Mouse (Mus musculus): ENCODE data around the gene Timm8a1. TPM values are rescaled to one million over a fixed set of nuclear protein-coding genes. Genes with fewer than 3 reads are reported as not detected.

The Timm8a1 gene
- polyA plus RNA-seq, 1 experiment from 2014 or later, result 63.4 TPM

DNA sequence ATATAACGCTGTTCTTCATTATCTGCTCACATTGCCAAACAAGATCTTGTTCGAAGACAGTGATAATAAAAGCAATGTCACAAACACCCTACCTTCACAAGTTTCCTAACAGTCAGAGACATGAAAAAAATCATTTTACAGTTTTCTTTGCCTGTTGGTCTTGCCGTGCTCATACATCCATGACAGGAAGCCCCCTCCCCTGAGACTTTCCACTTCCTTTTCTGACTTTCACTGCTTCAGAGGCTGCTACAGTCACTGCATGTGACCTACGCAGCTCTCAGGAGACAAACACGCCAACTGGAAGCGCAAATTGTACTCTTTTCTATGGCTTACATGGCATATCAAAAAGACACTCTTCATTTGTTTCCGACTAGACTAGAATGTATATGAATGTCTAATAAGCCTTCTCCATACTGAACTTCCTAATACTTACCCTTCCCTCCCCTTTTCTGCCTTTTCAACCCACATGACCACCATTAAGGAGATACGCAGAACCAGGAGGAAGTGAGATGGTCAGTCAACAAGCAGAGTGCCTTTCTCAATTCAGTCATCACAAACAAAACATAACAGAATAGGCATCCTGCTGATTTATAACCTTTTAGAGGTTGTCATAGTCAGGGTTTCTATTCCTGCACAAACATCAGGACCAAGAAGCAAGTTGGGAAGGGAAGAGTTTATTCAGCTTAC is 25.0 kb upstream of the Timm8a1 start:
- TF ChIP-seq CTCF (IDR thresholded peaks at IDR 0.05; ENCODE audit: low read depth) (no peak), EP300 (optimal IDR thresholded peaks at IDR 0.05) (no peak)

DNA sequence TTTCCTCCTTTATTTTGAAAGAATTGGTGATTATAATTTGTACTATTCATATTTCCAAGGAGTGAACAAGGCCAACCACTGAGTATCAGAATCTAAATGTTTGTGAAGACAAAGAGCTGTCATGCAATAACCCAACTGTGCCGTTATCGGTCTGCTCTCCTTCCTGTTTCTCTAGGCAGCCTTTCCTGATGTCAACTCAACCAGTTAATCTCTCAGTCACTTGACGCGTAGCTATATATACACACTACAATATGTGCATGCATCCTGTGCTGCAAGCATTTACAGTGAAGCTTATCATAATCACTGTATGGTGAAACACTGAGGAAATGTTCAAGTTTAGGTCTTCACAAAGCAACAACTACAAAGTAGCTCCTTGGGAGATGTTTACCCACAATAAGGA is 22.7 kb upstream of the Timm8a1 start:
- H3K36me3 ChIP-seq (ENCODE audit: control insufficient read depth, insufficient read depth, low read length), result no peaks in the 10 kb centered on the region
- TF ChIP-seq EP300 (optimal IDR thresholded peaks at IDR 0.05) (no peak), CTCF (IDR thresholded peaks at IDR 0.05; ENCODE audit: low read depth) (no peak)
- DNase-seq (ENCODE audit: low spot score) (no peak), ATAC-seq (ENCODE audit: low FRiP score, low TSS enrichment) (no peak)
- H3K4me3 ChIP-seq (ENCODE audit: low read depth, low read length), result no peak overlapping the region
- H3K4me2 ChIP-seq (replicated peaks; ENCODE audit: low read depth), result no peak overlapping the region
- 68% methylated on average over 4 of the region's 4 CpGs for WGBS
- no peaks in the 10 kb centered on the region for H3K9me3 ChIP-seq (ENCODE audit: control insufficient read depth, low read length)
- no peak overlapping the region for H3K27ac ChIP-seq (replicated peaks)
- H3K9ac ChIP-seq (ENCODE audit: low read length), result no peak overlapping the region
- H3K4me1 ChIP-seq (replicated peaks; ENCODE audit: control insufficient read depth, insufficient read depth), result no peaks in the 10 kb centered on the region
- no peaks in the 10 kb centered on the region for H3K27me3 ChIP-seq (ENCODE audit: control insufficient read depth, insufficient read depth, low read length)

More for the DNA sequence above, 25.0 kb upstream of the Timm8a1 start:
- H3K4me1 ChIP-seq (replicated peaks; ENCODE audit: control insufficient read depth, insufficient read depth), result no peaks in the 10 kb centered on the region
- DNase-seq (ENCODE audit: low spot score) (no peak), ATAC-seq (ENCODE audit: low FRiP score, low TSS enrichment) (no peak)
- no peak overlapping the region for H3K27ac ChIP-seq (replicated peaks)
- no peaks in the 10 kb centered on the region for H3K27me3 ChIP-seq (ENCODE audit: control insufficient read depth, insufficient read depth, low read length)
- H3K9me3 ChIP-seq (ENCODE audit: control insufficient read depth, low read length), result no peaks in the 10 kb centered on the region
- no peaks in the 10 kb centered on the region for H3K36me3 ChIP-seq (ENCODE audit: control insufficient read depth, insufficient read depth, low read length)
- H3K9ac ChIP-seq (ENCODE audit: low read length), result no peak overlapping the region
- WGBS, result 80% methylated on average over 8 of the region's 8 CpGs
- no peak overlapping the region for H3K4me2 ChIP-seq (replicated peaks; ENCODE audit: low read depth)
- no peak overlapping the region for H3K4me3 ChIP-seq (ENCODE audit: low read depth, low read length)

- no peak overlapping the region for H3K9ac ChIP-seq (ENCODE audit: low read length)
- no peak for DNase-seq (ENCODE audit: low spot score)
- H3K36me3 ChIP-seq (ENCODE audit: control insufficient read depth, insufficient read depth, low read length), result no peaks in the 10 kb centered on the region
- no peak overlapping the region for H3K27ac ChIP-seq (replicated peaks)
- no peak overlapping the region for H3K4me3 ChIP-seq (ENCODE audit: low read depth, low read length)
- 63% methylated on average over 6 of the region's 6 CpGs for WGBS
- H3K27me3 ChIP-seq (ENCODE audit: control insufficient read depth, insufficient read depth, low read length), result no peaks in the 10 kb centered on the region
- no peak for ATAC-seq (ENCODE audit: low FRiP score, low TSS enrichment)
- TF ChIP-seq CTCF (IDR thresholded peaks at IDR 0.05; ENCODE audit: low read depth) (no peak), EP300 (optimal IDR thresholded peaks at IDR 0.05) (no peak)
- H3K9me3 ChIP-seq (ENCODE audit: control insufficient read depth, low read length), result no peaks in the 10 kb centered on the region
- H3K4me2 ChIP-seq (replicated peaks; ENCODE audit: low read depth), result no peak overlapping the region
- H3K4me1 ChIP-seq (replicated peaks; ENCODE audit: control insufficient read depth, insufficient read depth), result no peaks in the 10 kb centered on the region
These were observed 12.8 kb upstream of the Timm8a1 start for GRCm38 (mm10) chrX:134554425-134554824.

- Histone ChIP-seq H3K9ac (ENCODE audit: low read length) (no peak overlapping the region), H3K36me3 (ENCODE audit: control insufficient read depth, insufficient read depth, low read length) (no peaks in the 10 kb centered on the region), H3K4me1 (replicated peaks; ENCODE audit: control insufficient read depth, insufficient read depth) (no peaks in the 10 kb centered on the region), H3K27ac (replicated peaks) (no peak overlapping the region), H3K9me3 (ENCODE audit: control insufficient read depth, low read length) (no peaks in the 10 kb centered on the region), H3K4me3 (ENCODE audit: low read depth, low read length) (no peak overlapping the region), H3K27me3 (ENCODE audit: control insufficient read depth, insufficient read depth, low read length) (no peaks in the 10 kb centered on the region), H3K4me2 (replicated peaks; ENCODE audit: low read depth) (no peak overlapping the region)
- DNase-seq (ENCODE audit: low spot score) (no peak), ATAC-seq (ENCODE audit: low FRiP score, low TSS enrichment) (no peak)
- WGBS, result 81% methylated on average over 4 of the region's 4 CpGs
- TF ChIP-seq CTCF (IDR thresholded peaks at IDR 0.05; ENCODE audit: low read depth), result no peak
- no peak for TF ChIP-seq EP300 (optimal IDR thresholded peaks at IDR 0.05)
These were observed 11.7 kb upstream of the Timm8a1 start for GRCm38 (mm10) chrX:134553326-134553725.

DNA sequence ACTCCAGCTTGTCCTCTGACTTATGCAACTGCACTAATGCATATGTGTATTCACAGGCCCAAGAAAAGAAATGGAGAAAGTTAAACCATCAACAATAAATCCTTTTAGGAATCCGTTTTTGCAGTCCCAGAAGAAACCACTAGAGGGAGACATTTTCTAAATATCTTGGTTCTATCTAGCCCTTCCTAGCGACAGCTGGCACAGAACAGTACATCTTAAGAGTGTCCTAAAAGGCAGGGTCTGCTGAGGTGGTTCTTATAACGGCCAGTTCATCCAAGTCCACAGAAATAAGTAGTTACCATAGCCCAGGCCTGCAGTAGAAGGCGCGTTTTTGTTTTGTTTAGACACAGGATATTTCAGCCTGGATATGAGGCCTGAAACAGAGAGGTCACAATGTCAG is 9.2 kb upstream of the Timm8a1 start:
- no peak for ATAC-seq (ENCODE audit: low FRiP score, low TSS enrichment)
- 16% methylated on average over 5 of the region's 5 CpGs for WGBS
- H3K4me2 ChIP-seq (replicated peaks; ENCODE audit: low read depth), result no peak overlapping the region

DNA sequence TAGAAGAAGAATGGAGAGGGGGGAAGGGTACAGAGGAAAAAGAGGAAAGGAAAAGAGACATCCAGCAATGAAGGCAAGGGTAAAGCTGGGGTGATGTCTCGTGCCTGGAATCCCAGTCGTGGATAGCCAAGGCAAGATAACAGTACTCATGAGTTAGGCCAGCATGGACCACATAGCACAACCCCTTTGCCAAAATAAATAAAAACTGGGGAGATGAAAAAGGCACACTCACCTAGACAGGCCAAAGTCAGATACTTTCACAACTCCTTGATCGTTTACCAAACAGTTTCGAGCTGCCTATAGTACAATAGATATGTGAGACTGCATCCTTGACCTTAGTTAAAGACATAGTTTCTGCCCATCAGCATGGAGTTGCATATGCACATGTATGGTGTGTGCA is 5.7 kb upstream of the Timm8a1 start:
- 75% methylated on average over 4 of the region's 4 CpGs for WGBS

More for the DNA sequence above, 9.2 kb upstream of the Timm8a1 start:
- H3K4me3 ChIP-seq (ENCODE audit: low read depth, low read length), result no peak overlapping the region
- no peak for DNase-seq (ENCODE audit: low spot score)
- no peaks in the 10 kb centered on the region for H3K27me3 ChIP-seq (ENCODE audit: control insufficient read depth, insufficient read depth, low read length)
- no peak overlapping the region for H3K9ac ChIP-seq (ENCODE audit: low read length)
- H3K27ac ChIP-seq (replicated peaks), result no peak overlapping the region
- H3K36me3 ChIP-seq (ENCODE audit: control insufficient read depth, insufficient read depth, low read length), result no peaks in the 10 kb centered on the region
- peak; percentile 72 for TF ChIP-seq CTCF (IDR thresholded peaks at IDR 0.05; ENCODE audit: low read depth)
- no peak for TF ChIP-seq EP300 (optimal IDR thresholded peaks at IDR 0.05)
- H3K4me1 ChIP-seq (replicated peaks; ENCODE audit: control insufficient read depth, insufficient read depth), result no peaks in the 10 kb centered on the region
- H3K9me3 ChIP-seq (ENCODE audit: control insufficient read depth, low read length), result no peaks in the 10 kb centered on the region

More for the DNA sequence above, 5.7 kb upstream of the Timm8a1 start:
- H3K9me3 ChIP-seq (ENCODE audit: control insufficient read depth, low read length), result no peaks in the 10 kb centered on the region
- no peak overlapping the region for H3K4me2 ChIP-seq (replicated peaks; ENCODE audit: low read depth)
- H3K36me3 ChIP-seq (ENCODE audit: control insufficient read depth, insufficient read depth, low read length), result no peaks in the 10 kb centered on the region
- no peaks in the 10 kb centered on the region for H3K27me3 ChIP-seq (ENCODE audit: control insufficient read depth, insufficient read depth, low read length)
- DNase-seq (ENCODE audit: low spot score) (no peak), ATAC-seq (ENCODE audit: low FRiP score, low TSS enrichment) (no peak)
- H3K9ac ChIP-seq (ENCODE audit: low read length), result no peak overlapping the region
- H3K4me3 ChIP-seq (ENCODE audit: low read depth, low read length), result no peak overlapping the region
- H3K4me1 ChIP-seq (replicated peaks; ENCODE audit: control insufficient read depth, insufficient read depth), result no peaks in the 10 kb centered on the region
- no peak overlapping the region for H3K27ac ChIP-seq (replicated peaks)
- TF ChIP-seq EP300 (optimal IDR thresholded peaks at IDR 0.05), result no peak

Data from stomach, postnatal 0 days (tissue).